Mouse (Mus musculus): ENCODE results near the gene Clta.

GRCm38 (mm10) chr4:44066891-44067290 lies 62.6 kb downstream of the Clta start:
- no peak for TF ChIP-seq USF1 (IDR thresholded peaks at IDR 0.05; ENCODE audit: low read depth)
- TF ChIP-seq POLR2A (IDR thresholded peaks at IDR 0.05; ENCODE audit: insufficient read length, low read depth), result no peak
- no peak for TF ChIP-seq E2F4 (IDR thresholded peaks at IDR 0.05; ENCODE audit: insufficient read depth)
- TF ChIP-seq CEBPB (IDR thresholded peaks at IDR 0.05; ENCODE audit: insufficient read depth, poor library complexity, severe bottlenecking), result no peak
- TF ChIP-seq TCF12 (IDR thresholded peaks at IDR 0.05; ENCODE audit: insufficient read depth, poor library complexity, severe bottlenecking), result no peak
